Mouse (Mus musculus): ENCODE data around the gene Tent4a.

Gene Tent4a

DNA sequence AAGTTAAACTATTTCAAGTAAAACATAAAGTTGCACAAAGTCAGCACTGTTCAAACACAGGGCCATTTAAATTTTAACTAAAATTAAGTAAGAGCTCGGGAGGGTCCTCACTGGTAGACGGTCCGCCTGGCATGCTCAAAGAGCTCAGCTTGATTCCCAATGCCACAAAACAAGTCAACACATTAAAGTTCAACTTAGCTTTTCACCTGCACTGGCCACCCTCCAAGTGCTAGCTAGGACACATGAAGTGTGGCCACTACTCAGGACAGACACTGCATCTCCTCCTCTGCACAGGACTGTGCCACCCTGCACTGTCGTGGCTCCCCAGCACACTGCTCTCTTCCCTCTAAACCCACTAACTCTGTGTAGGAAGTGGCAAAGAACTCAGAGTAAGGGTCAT is 8.6 kb downstream of the Tent4a start:
- in situ Hi-C loops (cut with MboI, MseI), result no loop called here

DNA sequence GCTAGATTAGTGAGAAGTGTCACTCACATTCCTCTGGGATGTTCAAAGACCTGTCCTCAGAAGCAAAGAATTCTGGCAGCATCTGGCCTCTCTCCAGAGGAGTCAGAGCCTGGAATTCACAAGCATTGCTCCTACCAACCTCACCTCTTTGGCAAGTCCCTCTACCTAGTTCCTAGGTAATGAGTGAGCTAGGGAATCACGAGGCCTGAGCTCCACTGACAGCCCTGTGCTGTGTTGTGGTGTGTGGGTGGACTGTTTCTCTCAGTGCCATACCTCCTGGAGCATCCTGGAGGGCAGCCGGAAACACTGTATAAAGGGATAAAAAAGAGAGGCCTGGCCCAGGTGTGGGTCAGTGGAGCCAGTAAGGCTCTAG is 10.3 kb downstream of the Tent4a start:
- in situ Hi-C loops (cut with MboI, MseI), result loop anchor here (25.0 kb wide), 2 partner anchors 937 to 1088 kb away; partner anchors contain the start of genes 1700001L19Rik (in 1 of the 2), Fastkd3 (in 1 of the 2) and Mtrr (in 1 of the 2)

DNA sequence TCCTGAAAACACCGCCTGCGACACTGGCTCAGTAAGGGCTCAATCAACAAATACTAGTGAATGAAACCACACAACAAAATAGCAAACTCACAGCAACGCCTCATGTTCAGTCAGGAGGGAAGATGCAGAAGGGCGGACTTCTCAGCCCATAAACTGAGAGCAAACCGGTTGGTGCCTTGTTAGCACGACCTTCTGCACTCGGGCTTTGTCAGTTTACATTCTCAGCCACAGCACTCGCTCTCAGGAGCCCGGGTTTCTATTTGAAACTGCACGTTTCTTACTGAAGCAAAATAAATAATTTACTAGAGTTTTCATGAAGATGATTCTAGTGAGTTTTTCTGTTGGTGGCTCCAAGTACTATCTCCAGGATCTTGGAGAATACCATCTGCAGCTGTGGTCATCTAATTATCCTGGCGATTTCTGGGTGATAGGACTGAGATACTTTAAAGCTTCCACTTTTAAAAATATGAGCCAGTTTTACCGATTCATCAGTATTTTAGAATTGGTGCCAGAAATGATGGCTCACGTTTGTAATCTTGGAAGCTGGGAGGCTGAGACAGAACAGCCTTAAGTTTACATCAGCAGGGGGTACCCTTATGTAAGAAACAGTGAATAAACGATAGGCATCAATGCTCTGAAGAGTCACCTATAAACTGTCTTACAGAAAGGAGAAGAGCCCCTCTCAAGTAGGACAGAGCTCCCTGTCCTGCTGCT is 10.8 kb downstream of the Tent4a start:
- in situ Hi-C loops (cut with MboI, MseI), result loop anchor here (25.0 kb wide), 2 partner anchors 936 to 1089 kb away; partner anchors contain the start of genes 1700001L19Rik (in 1 of the 2), Fastkd3 (in 1 of the 2) and Mtrr (in 1 of the 2)

DNA sequence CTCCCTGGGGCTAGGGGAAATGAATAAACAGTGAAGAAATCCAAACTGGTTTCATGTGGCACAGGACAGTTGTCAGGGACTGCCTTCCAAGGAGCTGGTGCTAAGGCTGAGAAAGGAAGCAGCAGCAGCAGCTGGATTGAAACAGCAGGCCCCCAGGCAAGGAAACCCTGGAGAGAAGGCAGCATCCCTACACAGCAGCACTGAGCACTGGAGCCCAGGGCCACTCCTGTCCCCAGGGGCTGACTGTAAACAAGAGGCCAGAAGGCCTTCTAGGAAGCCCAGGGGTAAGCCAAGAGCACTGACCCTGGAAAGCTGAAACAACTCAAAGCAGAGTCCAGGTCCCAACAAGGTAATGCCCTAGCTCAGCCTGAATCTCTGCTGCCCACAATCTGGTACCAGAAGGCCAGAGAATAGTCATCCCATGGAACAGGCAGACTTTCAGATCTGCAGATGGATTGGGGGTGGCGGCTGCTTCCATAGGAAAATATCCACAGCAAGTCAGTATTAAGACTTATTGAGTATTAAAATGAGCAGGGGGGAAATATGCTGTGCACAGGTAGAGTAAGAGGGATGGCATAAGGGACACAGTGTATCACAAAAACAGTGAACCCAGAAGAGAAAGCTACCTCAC is 12.1 kb downstream of the Tent4a start:
- in situ Hi-C loops (cut with MboI, MseI), result loop anchor here (25.0 kb wide), 2 partner anchors 935 to 1090 kb away; partner anchors contain the start of genes 1700001L19Rik (in 1 of the 2), Fastkd3 (in 1 of the 2) and Mtrr (in 1 of the 2)

DNA sequence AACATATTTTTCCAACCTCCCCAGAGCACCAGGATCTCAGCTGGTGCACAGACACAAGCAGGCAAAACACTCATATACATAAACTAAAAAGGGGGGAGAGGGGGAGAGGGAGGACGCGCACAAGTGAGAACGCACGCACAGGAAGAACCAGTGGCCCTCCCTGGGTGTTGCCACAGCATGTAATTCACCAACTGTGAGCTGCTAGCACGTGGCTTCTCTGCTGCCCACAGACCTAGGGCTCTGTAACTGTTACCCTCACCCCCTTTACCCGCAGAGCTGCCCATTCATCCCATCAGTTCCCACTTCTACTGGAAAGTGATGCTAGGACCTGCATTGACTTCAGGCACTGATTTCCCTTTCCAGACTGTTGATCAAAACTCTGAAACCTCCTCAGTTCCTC is 15.3 kb downstream of the Tent4a start:
- in situ Hi-C loops (cut with MboI, MseI), result loop anchor here (10.0 to 25.0 kb wide), 4 partner anchors 136 to 1093 kb away; partner anchors contain the start of genes Fastkd3 (in 2 of the 2), Mtrr (in 2 of the 2) and 1700001L19Rik (in 1 of the 2)

DNA sequence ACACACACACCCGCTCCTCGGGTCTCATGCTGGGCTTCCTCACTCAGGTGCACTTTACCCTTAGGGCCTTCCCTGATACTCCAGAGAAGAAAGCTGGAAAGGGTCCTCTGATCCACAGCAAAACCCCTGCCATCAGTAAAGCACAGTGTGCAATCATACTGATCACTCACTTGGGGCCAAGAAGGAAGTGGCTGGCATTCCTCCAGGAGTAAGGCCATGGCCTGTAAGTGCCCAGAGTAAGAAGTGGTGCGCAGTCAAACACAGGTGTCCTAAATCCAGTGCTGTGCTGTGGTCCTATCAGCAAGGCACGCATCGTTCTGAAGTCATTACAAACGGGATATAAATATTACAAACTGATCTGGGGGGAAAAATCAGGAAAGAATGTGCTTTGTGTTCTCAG is 17.0 kb downstream of the Tent4a start:
- in situ Hi-C loops (cut with MboI, MseI), result loop anchor here (10.0 to 25.0 kb wide), 4 partner anchors 137 to 1095 kb away; partner anchors contain the start of genes Fastkd3 (in 2 of the 2), Mtrr (in 2 of the 2) and 1700001L19Rik (in 1 of the 2)

DNA sequence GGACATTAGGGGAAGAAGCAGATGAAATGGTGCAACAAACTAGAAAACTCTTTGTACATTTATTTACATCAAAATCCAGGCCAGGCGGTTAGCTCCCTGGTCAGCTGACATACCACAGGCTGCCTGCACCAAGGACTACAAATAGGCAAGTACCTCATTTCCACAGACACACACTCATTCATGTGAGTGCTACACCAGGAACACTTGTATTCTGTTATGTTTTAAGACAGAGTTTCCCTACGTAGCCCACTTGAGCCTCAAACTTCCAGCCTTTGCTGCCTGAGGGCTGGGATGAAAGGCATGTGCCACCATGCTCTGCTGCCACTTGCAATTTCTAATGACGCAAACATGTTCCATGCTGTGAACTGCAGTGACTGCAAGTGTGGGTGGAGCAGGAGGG is 19.3 kb downstream of the Tent4a start:
- in situ Hi-C loops (cut with MboI, MseI), result loop anchor here (10.0 to 25.0 kb wide), 4 partner anchors 140 to 1097 kb away; partner anchors contain the start of genes Fastkd3 (in 2 of the 2), Mtrr (in 2 of the 2) and 1700001L19Rik (in 1 of the 2)

DNA sequence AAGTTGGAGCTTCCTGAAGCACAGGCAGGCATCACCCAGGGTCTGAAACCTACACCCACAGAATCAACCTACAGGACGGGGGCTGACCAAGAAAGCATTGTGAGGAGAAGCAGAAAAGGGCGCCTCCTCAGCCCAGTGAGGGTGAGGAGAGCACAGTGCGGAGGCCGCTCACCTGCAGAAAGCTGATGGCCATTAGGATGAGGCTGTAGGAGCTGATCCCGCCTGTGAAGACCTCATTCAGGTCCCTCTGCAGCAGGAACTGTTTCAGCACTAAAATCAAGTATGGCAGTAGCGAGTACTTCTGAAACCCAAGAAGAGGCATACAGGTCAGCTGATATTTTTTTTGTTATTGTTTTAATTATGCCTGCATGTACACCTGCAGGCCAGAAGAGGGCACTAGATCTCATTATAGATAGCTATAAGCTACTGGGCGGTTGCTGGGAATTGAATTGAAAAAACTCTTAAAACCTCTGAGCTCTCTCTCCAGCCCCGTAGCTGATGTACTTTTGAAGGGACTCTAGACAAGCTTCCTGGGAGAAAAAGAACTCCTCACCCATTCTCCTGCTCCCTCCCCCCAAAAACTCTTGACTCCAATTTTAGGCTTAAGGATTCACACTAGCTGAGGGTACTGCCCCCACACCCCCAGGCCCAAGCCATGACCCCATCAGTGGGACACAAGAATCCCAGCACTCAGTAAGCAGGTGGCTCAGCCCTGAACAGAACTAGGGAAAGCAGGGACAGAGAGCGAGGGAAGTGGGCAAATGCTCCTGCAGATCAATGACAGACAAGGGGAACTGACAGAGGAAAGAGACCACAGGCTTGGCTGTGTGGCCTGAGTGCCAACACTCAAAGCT is 24.8 kb downstream of the Tent4a start:
- in situ Hi-C loops (cut with MboI, MseI), result loop anchor here (5.0 to 25.0 kb wide), 6 partner anchors 43 to 1985 kb away; partner anchors contain the start of genes Fastkd3 (in 2 of the 2), Mtrr (in 2 of the 2), 1700001L19Rik (in 1 of the 2) and Gm26965 (in 1 of the 2)

DNA sequence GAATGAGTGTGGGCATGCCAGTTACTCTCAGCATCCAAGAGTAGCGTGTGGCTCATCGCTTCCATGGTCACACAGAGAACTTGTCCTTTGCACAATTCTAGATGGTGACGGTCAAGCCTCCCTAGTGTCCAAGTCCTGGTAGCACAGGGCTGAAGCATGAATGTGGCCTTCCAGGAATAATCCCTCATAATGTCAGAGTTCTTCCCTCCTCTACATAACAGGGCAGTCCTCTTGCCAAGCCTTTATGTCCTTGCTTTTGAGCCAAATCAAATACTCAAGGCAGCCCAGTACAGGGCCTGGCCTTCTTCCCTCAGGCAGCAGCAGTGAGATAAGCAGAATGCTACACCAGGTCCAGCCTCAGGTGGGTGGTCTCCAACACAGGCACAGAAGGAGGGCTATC is 26.8 kb downstream of the Tent4a start:
- in situ Hi-C loops (cut with MboI, MseI), result loop anchor here (5.0 to 25.0 kb wide), 4 partner anchors 45 to 1983 kb away; partner anchors contain the start of genes 1700001L19Rik (in 1 of the 2), Fastkd3 (in 1 of the 2), Gm26965 (in 1 of the 2) and Mtrr (in 1 of the 2)

DNA sequence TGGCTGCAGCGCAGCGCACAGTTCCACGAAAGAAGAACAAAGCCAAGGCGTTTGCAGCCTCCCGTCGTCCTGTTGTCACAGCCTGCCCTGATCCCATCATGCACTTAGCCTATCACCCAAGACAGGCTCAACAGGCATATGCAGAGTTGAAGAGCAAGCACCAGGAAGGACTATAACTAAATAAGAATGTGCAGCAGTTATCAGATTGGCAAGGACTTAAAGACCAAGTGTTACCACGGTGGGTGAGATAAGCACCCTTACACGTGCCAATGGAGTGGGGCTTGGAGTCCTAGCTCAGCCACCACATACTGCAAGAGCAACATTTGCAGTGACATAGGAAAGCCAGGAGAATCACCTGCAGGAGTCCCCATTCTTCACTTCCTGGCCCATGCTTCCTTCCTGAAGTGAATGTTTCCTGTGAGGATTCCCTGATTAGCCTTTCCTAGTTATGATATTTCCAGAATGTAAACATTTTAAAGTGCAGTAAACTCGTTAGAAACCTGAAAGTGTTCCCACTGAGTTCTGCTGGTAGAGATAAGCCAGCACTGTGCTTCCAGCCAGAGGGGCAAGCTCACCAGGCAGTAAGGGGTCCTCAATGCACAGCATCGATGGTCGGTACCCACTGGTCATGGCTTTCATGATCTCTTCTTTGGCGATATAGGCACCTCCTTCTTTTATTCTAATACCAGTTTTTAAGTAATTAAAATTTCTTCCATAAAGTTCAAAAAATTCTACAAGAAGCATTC is 27.9 kb downstream of the Tent4a start:
- in situ Hi-C loops (cut with MboI, MseI), result loop anchor here (5.0 to 25.0 kb wide), 4 partner anchors 46 to 1982 kb away; partner anchors contain the start of genes 1700001L19Rik (in 1 of the 2), Fastkd3 (in 1 of the 2), Gm26965 (in 1 of the 2) and Mtrr (in 1 of the 2)

DNA sequence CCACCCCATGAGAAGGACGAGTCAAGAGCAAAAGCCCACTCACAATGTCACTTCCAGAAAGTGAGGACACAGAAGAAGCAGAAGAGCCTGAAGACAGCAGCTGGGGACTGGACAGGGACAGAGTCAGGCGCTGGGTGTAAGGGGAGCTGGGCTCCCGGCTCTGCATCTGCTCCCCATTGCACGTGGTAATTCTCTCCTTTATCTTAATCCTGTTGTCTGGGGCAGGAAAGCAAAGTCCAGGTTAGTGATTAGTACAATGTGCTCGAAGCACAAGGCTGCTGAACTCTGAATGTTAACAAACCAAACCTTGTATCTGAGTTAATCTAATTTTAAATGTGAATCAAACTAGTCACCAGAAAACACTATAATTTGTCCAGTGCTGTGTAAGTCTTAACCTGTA is 31.6 kb downstream of the Tent4a start:
- in situ Hi-C loops (cut with MboI, MseI), result loop anchor here (10.0 to 25.0 kb wide), 3 partner anchors 916 to 1978 kb away; partner anchors contain the start of genes 1700001L19Rik (in 1 of the 2), Fastkd3 (in 1 of the 2), Gm26965 (in 1 of the 2) and Mtrr (in 1 of the 2)

DNA sequence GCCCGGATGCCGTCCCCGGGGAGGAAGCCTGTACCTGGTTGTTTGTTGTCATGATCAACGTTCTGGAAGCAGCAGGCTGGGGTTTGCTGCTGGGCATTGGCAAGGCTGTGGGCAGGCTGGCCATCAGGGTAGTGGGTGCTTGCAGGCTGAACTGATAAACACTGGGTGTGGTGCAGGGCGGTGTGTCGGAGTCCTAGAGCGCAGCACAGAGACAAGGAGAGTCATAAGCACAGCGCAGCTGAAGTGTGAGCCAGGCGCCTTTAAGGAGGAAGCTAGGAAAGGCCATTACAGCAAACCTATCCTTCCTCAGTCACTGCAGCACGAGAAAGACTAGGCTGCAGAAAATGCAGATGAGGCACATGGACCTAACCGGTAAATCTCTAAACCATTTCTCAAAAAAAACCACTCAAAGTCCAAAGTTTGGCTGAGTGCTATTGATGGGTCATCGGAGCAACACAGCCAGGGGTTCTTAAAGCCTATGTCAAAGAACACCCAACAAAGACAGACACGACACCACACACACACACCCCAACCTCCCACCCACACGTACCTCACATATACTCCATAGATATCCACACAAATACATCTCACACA is 32.2 kb downstream of the Tent4a start:
- in situ Hi-C loops (cut with MboI, MseI), result loop anchor here (10.0 to 25.0 kb wide), 3 partner anchors 915 to 1977 kb away; partner anchors contain the start of genes 1700001L19Rik (in 1 of the 2), Fastkd3 (in 1 of the 2), Gm26965 (in 1 of the 2) and Mtrr (in 1 of the 2)

DNA sequence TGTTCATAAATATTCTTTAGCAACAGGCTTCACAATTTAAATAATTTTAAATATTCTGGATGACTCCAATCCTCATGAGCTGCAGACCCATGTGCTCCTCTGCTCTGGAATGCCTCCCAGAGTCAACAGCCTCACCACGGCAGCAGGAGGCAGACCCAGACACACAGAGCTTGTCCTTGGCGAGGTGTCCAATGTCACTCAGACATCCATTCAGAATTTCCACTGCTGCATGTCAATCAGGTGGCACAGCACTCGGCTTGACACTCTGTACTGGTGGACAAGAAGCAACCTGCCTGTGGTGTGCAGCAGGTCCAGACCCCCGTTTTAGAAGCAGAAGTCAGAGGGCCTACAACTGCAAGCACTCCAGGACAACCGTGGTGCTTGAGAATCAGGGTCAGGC is 36.1 kb downstream of the Tent4a start:
- in situ Hi-C loops (cut with MboI, MseI), result no loop called here

DNA sequence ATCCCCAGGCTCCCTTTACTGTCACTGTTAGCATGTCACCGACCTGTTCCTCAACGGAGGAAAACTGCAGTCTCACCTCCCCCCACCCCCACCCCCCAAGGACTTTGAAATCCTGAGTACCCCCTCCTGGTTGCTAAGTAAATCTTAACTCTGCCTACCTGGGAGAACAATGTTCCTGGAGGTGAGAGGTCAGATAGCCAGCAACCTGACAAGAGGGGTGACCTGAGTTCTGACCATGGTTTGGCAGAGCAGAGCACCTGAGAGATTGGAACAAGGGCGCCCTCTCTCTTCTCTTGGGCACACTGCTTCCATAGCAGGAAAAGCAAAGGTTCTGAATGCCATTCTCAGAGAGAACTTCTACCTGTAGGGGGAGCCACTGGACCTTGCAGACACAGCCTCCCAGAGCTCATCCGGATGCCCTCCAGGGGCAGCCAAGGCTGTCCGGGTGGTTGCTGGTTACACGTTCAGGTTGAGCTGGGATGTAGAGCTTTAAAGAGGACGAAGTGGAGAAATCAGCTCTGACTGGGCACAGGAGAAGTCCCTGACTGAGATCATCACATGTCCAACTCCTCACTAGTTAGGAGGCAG is 41.4 kb downstream of the Tent4a start:
- in situ Hi-C loops (cut with MboI, MseI), result no loop called here

DNA sequence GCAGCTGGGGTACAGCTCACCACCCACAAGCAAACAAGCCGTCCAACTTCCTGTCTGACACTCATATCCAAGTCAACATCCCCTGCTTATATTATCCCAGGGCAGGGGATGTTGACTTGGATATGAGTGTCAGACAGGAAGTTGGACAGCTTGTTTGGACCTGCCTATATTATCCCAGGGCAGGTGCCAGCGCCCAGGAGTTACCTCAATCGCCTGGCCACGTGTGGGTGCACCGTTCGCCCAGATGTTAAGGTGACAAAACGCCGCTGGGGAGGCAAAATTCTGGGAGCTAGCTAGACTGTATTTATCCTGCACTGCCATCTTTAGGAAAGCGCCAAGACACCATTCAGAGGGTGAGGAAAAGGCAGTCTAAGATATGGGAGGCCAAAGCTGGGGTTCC is 44.6 kb downstream of the Tent4a start:
- in situ Hi-C loops (cut with MboI, MseI), result no loop called here

DNA sequence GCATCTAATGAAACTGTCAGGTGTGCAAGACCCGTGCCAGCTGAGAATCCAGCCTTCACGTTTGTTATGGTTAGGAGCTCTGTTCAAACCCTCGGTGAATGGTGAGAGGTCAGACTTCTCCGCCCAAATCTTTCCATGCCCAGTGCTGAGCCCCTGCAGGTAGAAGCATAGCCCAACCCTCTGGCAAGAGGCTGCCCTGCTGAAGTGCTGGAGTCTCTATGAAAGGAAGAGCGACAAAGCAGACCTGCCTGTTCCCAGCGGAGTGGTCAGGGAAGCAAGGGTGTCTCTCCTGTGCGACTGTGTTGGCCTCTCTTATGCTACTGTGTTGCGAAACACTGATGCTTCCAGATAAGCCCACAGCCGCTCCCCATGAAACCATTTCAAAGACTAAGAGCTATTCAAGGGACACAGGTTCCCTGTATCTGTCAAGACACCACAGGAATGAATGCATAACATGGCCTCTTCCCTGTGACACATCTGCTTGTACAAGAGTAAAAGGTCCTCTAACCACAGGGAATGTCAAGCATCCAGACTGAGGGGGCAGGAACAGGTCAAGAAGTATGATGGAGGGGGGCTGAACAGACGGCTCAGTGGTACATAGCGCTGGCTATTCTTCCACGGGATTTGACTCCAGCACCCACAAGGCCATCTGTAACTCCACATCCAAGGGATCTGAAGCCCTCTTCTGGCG is 45.7 kb downstream of the Tent4a start:
- in situ Hi-C loops (cut with MboI, MseI), result no loop called here

DNA sequence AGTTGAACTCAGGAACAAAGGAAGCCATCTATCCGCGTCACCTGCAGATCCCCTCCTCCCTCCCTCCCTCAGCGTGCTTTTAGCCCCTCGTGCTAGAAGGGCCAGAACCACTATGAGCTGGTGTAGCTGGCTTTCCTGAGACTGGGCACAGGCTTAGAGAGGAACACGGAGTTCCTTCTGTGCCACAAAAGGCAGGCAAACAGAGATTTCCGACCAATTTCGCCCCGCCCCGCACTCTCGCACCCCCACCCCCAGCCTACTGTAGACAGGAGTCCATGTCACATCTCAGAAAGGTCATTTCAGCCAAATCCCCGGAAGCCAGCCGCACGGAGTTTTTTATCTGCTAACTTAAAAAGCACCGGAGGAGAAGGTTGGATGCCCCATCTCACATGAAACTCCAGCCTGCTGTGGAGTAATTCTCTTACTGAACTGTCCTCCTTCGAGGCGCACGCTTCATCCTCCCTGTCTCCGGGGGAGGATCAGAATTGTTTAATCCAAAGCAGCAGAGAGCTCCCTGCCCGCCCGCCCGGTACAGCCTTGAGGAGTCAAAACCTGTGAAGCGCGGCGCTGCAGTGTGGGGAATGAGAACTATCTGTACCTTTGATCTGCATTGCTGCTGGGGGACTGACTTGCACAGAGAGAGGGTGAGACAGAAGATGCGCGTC is 46.7 kb downstream of the Tent4a start:
- in situ Hi-C loops (cut with MboI, MseI), result no loop called here

DNA sequence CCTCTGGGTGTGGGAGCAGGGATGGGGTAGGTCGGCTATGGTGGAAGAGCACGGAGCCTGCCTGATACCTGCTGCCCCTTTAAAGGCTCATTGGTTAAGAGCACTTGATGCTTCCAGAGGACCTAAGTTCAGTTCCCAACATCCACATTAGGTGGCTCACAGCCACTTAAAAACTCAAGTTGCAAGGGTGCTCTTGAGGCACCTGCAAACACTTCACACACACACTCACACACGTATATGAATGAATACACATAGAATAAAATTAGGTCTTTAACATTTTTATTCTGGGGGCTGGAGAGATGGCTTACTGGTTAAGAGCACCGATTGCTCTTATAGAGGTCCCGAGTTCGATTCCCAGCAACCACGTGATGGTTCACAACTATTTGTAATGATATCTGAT is 47.3 kb downstream of the Tent4a start:
- in situ Hi-C loops (cut with MboI, MseI), result no loop called here

Measured in T-helper 17 cell (primary cell).